Mouse (Mus musculus): ENCODE measurements around the gene Ubash3b.

DNA sequence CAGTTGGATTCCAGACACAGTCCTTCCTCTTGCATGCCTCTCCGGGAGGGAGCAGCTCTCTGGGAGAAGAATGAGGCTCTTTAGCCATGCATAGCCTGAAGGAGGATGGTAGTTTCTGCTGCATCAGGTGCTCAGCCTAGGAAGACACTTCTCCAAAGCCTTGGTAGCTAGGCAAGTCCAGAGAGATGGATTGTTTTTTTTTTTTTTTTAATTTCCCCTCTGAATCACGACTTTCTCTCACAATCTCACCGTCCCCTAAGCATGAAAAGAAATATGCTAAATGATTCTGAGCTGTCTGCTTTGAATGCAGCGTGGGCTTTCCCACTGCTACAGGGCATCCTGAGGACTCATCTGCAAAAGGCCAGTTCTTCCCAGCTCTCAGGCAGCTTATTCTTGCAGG is 147.0 kb downstream of the Ubash3b start:
- TF ChIP-seq POLR2A (IDR thresholded peaks at IDR 0.05; ENCODE audit: insufficient read depth, low read length) (no peak), EP300 (IDR thresholded peaks at IDR 0.05; ENCODE audit: insufficient read depth, low read depth, low read length) (no peak)
